Mouse (Mus musculus) midbrain, embryonic 14.5 days (tissue): ENCODE measurements around the gene Tmem37. TPM values are rescaled to one million over a fixed set of nuclear protein-coding genes. Genes with fewer than 3 reads are reported as not detected.

Source experiments
- ATAC-seq: fragments of 200-750 bp; cut with Nextera tagmentation; 2 replicates; pipeline ENCODE4 v1.8.0; 2017; ENCODE audit warnings: moderate number of reproducible peaks, moderate library complexity; ENCODE audit not compliant: low FRiP score, low TSS enrichment
- DNase-seq: peaks from one replicate; pipeline ENCODE4 v3.0.0-alpha.2; 2015
- H3K27ac ChIP-seq: fragments of 300-500 bp; sonication (generic); replicated peaks from 2 replicates; pipeline ENCODE4 v1.5.1; 2014; ENCODE audit warnings: mild to moderate bottlenecking, low read depth, low read length, moderate library complexity
- H3K27me3 ChIP-seq: fragments of 300-500 bp; sonication (generic); 2 replicates; pipeline ENCODE4 v1.6.1; 2014; ENCODE audit warnings: low read length, control low read depth, mixed read lengths; ENCODE audit not compliant: control insufficient read depth, insufficient read depth
- H3K36me3 ChIP-seq: fragments of 300-500 bp; sonication (generic); 2 replicates; pipeline ENCODE4 v1.6.1; 2014; ENCODE audit warnings: low read length, control low read depth; ENCODE audit not compliant: control insufficient read depth, insufficient read depth
- H3K4me1 ChIP-seq: fragments of 300-500 bp; sonication (generic); 2 replicates; pipeline ENCODE4 v1.6.1; 2014; ENCODE audit warnings: mild to moderate bottlenecking, antibody characterized with exemption, low read length, control low read depth; ENCODE audit not compliant: control insufficient read depth, insufficient read depth
- H3K4me2 ChIP-seq: fragments of 300-500 bp; sonication (generic); 2 replicates; pipeline ENCODE4 v1.6.1; 2014; ENCODE audit warnings: mild to moderate bottlenecking, low read length, moderate library complexity
- H3K4me3 ChIP-seq: fragments of 300-500 bp; sonication (generic); replicated peaks from 2 replicates; pipeline ENCODE4 v1.5.1; 2014; ENCODE audit warnings: low read depth, low read length
- H3K9ac ChIP-seq: fragments of 300-500 bp; sonication (generic); replicated peaks from 2 replicates; pipeline ENCODE4 v1.6.1; 2014; ENCODE audit warnings: mild to moderate bottlenecking, low read length, moderate library complexity
- H3K9me3 ChIP-seq: fragments of 300-500 bp; sonication (generic); 2 replicates; pipeline ENCODE4 v1.6.1; 2016; ENCODE audit warnings: low read length, control low read depth, mixed read lengths; ENCODE audit not compliant: control insufficient read depth
- WGBS: fragments of 180-500 bp; shearing (Covaris S2); extraction: QIAGEN DNeasy Blood & Tissue Kit; methylation state at CpG from one replicate; pipeline ENCODE4 v1.1.7; 2014; 5-methylcytosine and 5-hydroxymethylcytosine counted together
- polyA plus RNA-seq: library from polyadenylated mRNA; unstranded; fragments of >200 nt; fragmentation: Nextera tagmentation; extraction: Ambion mirVana; gene quantifications from 2 replicates; pipeline ENCODE4 v1.2.1, GENCODE M21; 2014

Gene Tmem37
- polyA plus RNA-seq, 1 experiment from 2014 or later: 7.4 TPM

DNA sequence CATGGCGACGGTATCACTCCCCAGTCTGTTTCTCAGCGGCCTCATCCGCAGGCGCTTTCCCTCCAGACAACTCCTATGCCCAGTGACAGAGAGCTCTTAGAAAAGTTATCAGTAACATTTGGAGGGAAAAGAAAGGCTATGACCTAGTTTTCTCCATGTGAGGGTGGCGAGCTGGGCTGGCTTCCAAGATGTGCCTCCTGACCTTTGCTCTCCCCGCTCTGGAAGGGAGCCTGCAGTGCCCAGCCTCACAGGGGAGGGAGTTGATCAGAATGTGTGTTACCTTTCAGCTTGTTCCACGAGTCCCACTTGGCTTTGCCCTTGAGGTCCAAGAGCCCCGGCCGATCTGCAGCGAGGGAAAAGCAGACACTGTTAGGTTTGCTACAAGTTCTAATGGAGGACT, 42.2 kb upstream of the Tmem37 start:
- Histone ChIP-seq H3K27me3 (no peaks in the 10 kb centered on the region), H3K4me2 (no peak overlapping the region), H3K4me1 (peaks cover 6% of the 10 kb centered on the region), H3K4me3 (no peak overlapping the region), H3K9me3 (no peaks in the 10 kb centered on the region; the same call in 1 of the 2 replicates), H3K9ac (no peak overlapping the region), H3K36me3 (peaks cover 30% of the 10 kb centered on the region), H3K27ac (peak overlapping the region; percentile 68)
- 91% methylated on average over 11 of the region's 11 CpGs for WGBS
- ATAC-seq (no peak), DNase-seq (no peak)

DNA sequence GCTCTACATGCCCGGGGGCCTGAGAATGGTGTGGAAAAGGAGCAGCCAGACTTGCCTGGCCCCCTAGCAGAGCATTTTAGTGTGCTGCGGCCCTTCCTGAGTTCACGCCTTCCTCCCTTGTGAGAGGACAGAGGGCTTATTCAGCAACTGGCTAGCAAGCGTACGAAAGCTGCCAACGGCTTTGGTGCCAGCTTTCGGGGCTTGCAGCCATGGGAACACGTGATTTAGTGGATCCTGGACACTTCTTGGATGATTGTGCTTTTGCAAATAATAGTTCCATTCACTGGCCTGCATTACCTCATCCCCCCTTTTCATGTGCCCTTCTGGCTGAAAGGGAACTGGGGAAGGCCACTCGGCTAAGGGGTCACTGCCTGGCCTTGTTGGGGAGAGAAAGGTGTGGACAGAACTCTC, 41.8 kb upstream of the Tmem37 start:
- no peak overlapping the region for H3K9ac ChIP-seq
- no peaks in the 10 kb centered on the region; the same call in 1 of the 2 replicates for H3K9me3 ChIP-seq
- peaks cover 30% of the 10 kb centered on the region for H3K36me3 ChIP-seq
- peak overlapping the region; percentile 70 for H3K27ac ChIP-seq
- no peak overlapping the region for H3K4me2 ChIP-seq
- no peak overlapping the region for H3K4me3 ChIP-seq
- ATAC-seq (peak; percentile 41; the same call in 1 of the 2 replicates), DNase-seq (peak; percentile 69)
- WGBS: 83% methylated on average over 9 of the region's 9 CpGs
- H3K4me1 ChIP-seq: peaks cover 6% of the 10 kb centered on the region
- H3K27me3 ChIP-seq: no peaks in the 10 kb centered on the region

DNA sequence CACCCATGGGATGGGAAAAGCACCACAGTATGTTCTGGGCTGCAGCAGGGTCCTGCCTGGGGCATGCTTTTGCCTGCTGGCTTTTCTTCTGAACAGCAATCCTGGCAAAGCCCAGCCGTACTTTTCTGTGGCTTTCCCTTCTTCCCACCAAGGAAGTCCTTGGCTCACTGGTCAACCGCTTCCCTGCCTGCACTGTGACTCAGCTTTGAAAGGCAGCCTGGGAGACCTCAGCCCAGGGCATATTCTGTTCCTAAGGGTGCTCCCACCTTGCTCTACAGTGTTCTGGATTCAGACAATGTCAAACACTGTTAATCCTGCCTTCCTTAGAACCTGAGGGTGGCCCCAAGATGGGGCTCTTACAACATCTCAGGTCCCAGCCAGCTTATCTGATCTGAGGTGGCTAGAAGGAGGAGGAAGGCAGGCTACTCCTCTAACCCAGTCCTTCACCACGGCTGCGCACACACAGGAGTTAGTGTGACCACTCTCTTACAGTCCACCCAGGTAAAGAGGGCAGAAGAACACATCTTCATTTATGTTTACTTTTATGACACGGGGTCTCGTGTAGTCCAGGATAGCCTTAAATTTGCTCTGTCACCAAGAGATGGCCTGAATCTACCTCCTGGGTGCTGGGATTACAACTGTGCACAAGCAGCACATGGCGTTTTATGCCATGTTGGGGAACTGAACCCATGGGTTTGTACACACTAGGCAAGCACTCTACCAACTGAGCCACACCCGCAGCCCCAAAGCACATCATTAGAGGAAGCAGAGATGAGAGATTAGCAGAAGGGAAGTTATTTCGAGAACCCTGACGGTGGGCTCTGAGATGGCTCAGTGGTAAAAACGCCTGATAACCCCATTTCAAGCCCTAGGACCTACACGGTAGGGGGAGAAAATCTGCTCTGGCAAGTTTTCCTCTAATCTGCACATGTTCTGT, 38.6 kb upstream of the Tmem37 start:
- 88% methylated on average over 12 of the region's 12 CpGs for whole genome bisulfite sequencing
- no peak for DNase-seq
- Histone ChIP-seq H3K36me3 (peaks cover 30% of the 10 kb centered on the region), H3K4me2 (no peak overlapping the region), H3K4me1 (no peaks in the 10 kb centered on the region), H3K9ac (no peak overlapping the region), H3K27ac (no peak overlapping the region), H3K27me3 (no peaks in the 10 kb centered on the region), H3K4me3 (no peak overlapping the region), H3K9me3 (no peaks in the 10 kb centered on the region; the same call in 1 of the 2 replicates)
- ATAC-seq: no peak

DNA sequence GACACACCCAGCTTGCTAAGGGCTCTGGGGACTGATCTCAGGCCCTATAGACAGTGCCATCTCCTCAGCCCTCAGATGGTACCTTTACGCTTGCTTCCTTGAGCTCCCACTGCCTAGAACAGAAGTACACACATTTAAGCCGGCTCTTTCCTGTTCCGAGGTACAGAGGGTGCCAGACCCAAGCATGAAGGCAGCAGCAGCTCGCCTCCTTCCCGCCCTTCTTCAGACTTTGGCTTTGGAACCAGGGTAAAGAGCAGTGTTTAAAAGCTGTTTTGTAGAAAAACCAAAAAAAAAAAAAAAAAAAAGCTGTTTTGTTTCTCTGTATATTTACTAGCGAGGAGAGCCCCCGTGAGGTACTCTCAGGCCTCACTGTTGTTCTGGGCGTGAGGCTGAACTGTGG, 37.9 kb upstream of the Tmem37 start:
- H3K36me3 ChIP-seq: peaks cover 30% of the 10 kb centered on the region
- no peaks in the 10 kb centered on the region; the same call in 1 of the 2 replicates for H3K9me3 ChIP-seq
- DNase-seq: no peak
- H3K27me3 ChIP-seq: no peaks in the 10 kb centered on the region
- no peak for ATAC-seq
- H3K4me3 ChIP-seq: no peak overlapping the region
- no peak overlapping the region for H3K27ac ChIP-seq
- no peak overlapping the region for H3K4me2 ChIP-seq
- H3K4me1 ChIP-seq: no peaks in the 10 kb centered on the region
- H3K9ac ChIP-seq: no peak overlapping the region
- 89% methylated on average over 8 of the region's 8 CpGs for WGBS

DNA sequence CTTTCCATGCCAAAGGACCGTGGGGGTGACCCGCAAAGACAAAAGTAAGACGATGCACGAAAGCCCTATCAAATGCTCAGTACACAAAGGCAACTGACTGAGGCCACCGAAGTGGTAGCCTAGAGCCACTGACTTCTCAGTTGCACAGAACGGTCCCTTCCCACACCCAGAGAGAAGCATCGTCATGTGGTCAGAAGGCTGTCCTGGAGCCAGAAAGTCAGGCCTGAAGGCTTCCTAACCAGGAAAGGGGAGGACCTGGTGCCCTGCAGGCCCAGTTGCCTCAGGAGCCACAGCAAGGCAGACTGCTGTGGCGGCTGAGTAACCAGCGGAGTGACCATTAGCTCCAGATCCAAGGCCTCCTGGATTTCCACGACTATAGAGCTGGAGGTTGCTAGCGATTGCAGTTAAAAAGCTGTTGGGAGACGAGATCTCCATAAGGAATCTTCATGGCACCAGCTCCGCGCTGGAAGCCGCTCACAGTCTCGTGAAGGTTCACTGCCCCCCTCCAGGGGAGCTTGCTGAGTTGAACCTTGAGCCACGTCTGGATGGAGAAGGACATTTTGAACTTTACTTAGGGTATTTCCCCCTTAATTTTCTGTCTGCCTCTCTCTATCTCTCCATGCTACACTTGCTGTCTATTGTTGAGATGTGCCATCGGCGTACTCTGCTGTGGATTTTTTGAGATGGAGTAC, 36.0 kb upstream of the Tmem37 start:
- Histone ChIP-seq H3K36me3 (peaks cover 15% of the 10 kb centered on the region), H3K4me1 (no peaks in the 10 kb centered on the region), H3K4me2 (no peak overlapping the region), H3K9me3 (no peaks in the 10 kb centered on the region; the same call in 1 of the 2 replicates), H3K9ac (no peak overlapping the region), H3K27me3 (no peaks in the 10 kb centered on the region), H3K4me3 (no peak overlapping the region), H3K27ac (no peak overlapping the region)
- 89% methylated on average over 19 of the region's 19 CpGs for WGBS
- no peak for ATAC-seq
- no peak for DNase-seq

DNA sequence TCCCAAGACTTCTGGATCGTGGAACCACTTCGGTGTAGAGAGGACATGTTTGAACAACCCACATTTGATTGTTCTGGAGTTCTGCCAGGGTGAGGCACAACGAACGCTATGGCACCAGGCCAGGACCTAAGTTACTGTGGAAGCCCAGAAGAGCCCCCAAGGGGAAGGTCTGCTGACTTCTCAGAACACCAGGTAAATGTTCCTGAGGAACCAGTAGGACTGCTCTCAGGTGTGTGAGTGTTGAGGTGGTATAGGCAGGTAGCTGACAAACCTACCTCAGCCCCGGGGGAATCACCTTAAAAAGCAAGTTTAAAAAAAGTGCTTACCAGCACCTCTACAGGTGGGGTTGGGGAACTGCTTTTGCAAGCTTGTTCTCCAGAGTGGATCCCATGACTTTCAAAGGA, 31.7 kb upstream of the Tmem37 start:
- H3K27ac ChIP-seq: no peak overlapping the region
- no peaks in the 10 kb centered on the region for H3K9me3 ChIP-seq
- H3K4me1 ChIP-seq: no peaks in the 10 kb centered on the region
- no peaks in the 10 kb centered on the region for H3K27me3 ChIP-seq
- H3K4me3 ChIP-seq: no peak overlapping the region
- 81% methylated on average over 5 of the region's 5 CpGs for WGBS
- no peak for ATAC-seq
- no peak overlapping the region for H3K9ac ChIP-seq
- no peak for DNase-seq
- H3K36me3 ChIP-seq: no peaks in the 10 kb centered on the region
- no peak overlapping the region for H3K4me2 ChIP-seq

DNA sequence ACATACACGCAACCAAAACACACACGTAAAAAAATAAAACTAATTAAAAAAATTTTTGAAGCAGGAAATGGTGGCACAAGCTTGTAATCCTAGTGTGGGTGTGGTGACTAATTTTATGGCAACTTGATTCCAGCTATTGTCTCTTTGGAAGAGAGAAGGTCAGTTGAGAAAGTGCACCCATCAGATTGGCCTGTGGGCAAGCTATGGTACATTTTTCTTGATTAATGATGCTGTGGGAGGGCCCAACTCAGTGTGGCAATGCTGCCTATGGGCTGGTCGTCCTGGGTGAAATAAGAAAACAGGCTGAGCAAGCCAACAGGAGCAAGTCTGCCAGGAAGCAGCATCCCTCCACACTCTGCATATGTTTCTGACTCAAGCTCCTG, 27.3 kb upstream of the Tmem37 start:
- WGBS: 87% methylated on average over 3 of the region's 3 CpGs
- Histone ChIP-seq H3K9me3 (no peaks in the 10 kb centered on the region), H3K27ac (no peak overlapping the region), H3K36me3 (no peaks in the 10 kb centered on the region), H3K4me1 (no peaks in the 10 kb centered on the region), H3K27me3 (no peaks in the 10 kb centered on the region), H3K9ac (no peak overlapping the region), H3K4me3 (no peak overlapping the region), H3K4me2 (no peak overlapping the region)
- DNase-seq (no peak), ATAC-seq (no peak)

DNA sequence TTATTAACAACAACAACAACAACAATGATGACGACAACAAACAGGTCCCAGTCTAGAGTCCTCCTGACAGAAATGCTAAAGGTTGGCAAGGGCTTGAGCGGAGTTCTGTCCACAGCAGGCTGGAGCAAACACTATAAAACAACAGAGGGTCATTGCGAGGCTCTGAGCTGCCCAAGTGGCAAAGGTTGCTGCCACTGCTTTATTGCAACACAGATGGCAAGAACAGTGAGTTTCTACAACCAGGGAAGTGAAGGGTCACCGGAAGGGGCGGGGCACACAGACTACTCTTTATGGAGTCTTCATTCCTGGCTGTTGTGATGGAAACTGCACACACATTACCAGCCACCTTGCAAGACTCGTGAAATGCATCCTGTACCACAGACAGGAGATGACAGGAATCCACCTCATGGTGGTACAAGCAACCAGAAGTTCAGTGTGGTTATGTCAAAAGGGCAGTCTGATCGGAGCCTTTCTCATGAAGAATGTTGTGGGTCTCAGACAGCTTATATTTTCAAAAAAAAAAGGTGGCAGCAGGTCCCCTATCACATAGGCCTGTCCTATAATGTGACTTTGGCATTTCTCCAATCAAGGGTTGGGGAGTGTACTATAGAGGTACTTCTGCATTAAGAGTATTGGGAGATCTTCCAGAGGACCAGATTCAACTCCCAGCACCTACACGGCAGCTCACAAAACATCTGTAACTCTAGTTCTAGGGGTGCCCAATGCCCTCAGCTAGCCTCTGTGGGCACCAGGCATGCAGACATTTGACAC, 26.8 kb upstream of the Tmem37 start:
- no peaks in the 10 kb centered on the region for H3K27me3 ChIP-seq
- no peak overlapping the region for H3K27ac ChIP-seq
- H3K4me3 ChIP-seq: no peak overlapping the region
- no peaks in the 10 kb centered on the region for H3K9me3 ChIP-seq
- WGBS: 84% methylated on average over 8 of the region's 8 CpGs
- H3K9ac ChIP-seq: no peak overlapping the region
- no peaks in the 10 kb centered on the region for H3K4me1 ChIP-seq
- no peak for DNase-seq
- H3K36me3 ChIP-seq: no peaks in the 10 kb centered on the region
- no peak for ATAC-seq
- H3K4me2 ChIP-seq: no peak overlapping the region
